Comparison of ENCODE assay signal across 26 mouse cellular contexts in the genomic region with DNA sequence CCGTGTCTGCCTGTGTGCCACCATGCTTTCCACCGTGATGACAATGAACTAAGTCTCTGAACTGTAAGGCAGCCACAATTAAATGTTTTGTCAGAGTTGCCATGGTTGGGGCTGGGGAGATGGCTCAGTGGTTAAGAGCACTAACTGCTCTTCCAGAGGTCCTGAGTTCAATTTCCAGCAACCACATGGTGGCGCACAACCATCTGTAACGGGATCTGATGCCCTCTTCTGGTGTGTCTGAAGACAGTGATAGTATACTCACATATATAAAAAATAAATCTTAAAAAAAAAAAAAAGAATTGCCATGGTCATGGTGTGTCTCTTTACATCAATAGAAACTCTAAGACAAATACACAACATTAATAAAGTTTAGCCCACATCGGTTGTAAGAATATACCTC. TPM values are rescaled to one million over a fixed set of nuclear protein-coding genes. Genes with fewer than 3 reads are reported as not detected.
DNase-seq lines count a peak whose midpoint lies in the region; ATAC-seq and TF ChIP-seq lines count a peak whose summit lies in the region.
"Had no signal": no experiment of that assay in that cellular context is flagged by ENCODE, and none has a peak within 500 bp of the region (broad histone marks: within the 10 kb centered on the region; RNA-seq: fewer than 3 reads in every experiment).

No protein-coding gene starts in this region.

- peaks cover 26% of the 10 kb centered on the region for H3K79me2 ChIP-seq in CH12.LX (replicated peaks; ENCODE audit: control insufficient read depth, extremely low read depth, insufficient read depth, poor library complexity, severe bottlenecking)

- no peaks in the 10 kb centered on the region for H3K9me3 ChIP-seq in intestine, postnatal 0 days (ENCODE audit: control insufficient read depth)
- no peaks in the 10 kb centered on the region for H3K9me3 ChIP-seq in intestine, embryonic 16.5 days (ENCODE audit: control insufficient read depth, low read length)
- no peaks in the 10 kb centered on the region for H3K9me3 ChIP-seq in liver, embryonic 15.5 days (replicated peaks)
- no peaks in the 10 kb centered on the region for H3K9me3 ChIP-seq in CH12.LX (replicated peaks; ENCODE audit: low read length)
- no peaks in the 10 kb centered on the region for H3K9me3 ChIP-seq in ES-Bruce4 (replicated peaks; ENCODE audit: control insufficient read depth, insufficient read depth, low read length, poor library complexity, severe bottlenecking)
- H3K9me3 ChIP-seq: G1E; limb, embryonic 12.5 days; liver, embryonic 13.5 days; midbrain, embryonic 15.5 days; neural tube, embryonic 12.5 days had no signal

- dilution Hi-C loops in CH12.LX (cut with MboI; ENCODE audit: extremely low pct_ligation_motif_present, extremely low pct_unique_long_range_greater_than_20kb, low sequenced_read_pairs): no loop called here

- no peak; the same call in none of the 2 replicates for TF ChIP-seq RAD21 in CH12.LX (IDR thresholded peaks at IDR 0.05; ENCODE audit: low read depth, low read length)

- TF ChIP-seq EP300 in CH12.LX (IDR thresholded peaks at IDR 0.05; ENCODE audit: low read length) (no peak), ES-Bruce4 (IDR thresholded peaks at IDR 0.05; ENCODE audit: insufficient read depth, low read depth, low read length) (no peak)

- H3K9ac ChIP-seq in intestine, postnatal 0 days (ENCODE audit: low read depth, low read length): no peak overlapping the region
- no peak overlapping the region for H3K9ac ChIP-seq in intestine, embryonic 16.5 days (ENCODE audit: low read depth, low read length)
- no peak overlapping the region for H3K9ac ChIP-seq in liver, embryonic 15.5 days
- H3K9ac ChIP-seq in CH12.LX (ENCODE audit: insufficient read depth, low read depth) (no peak overlapping the region), ES-Bruce4 (ENCODE audit: low read depth, poor library complexity, severe bottlenecking) (no peak overlapping the region)
- H3K9ac ChIP-seq: limb, embryonic 12.5 days; liver, embryonic 13.5 days; midbrain, embryonic 15.5 days; neural tube, embryonic 12.5 days had no signal

- H3K4me1 ChIP-seq in intestine, postnatal 0 days (replicated peaks; ENCODE audit: control insufficient read depth, insufficient read depth, low read length): peaks cover 8% of the 10 kb centered on the region; the same call in 1 of the 2 replicates
- 0 out of 2 replicates have a peak, but pooled peaks cover 18% of the 10 kb centered on the region for H3K4me1 ChIP-seq in intestine, embryonic 16.5 days (ENCODE audit: control insufficient read depth, insufficient read depth, low read length)
- H3K4me1 ChIP-seq in liver, embryonic 15.5 days (replicated peaks): peaks cover 70% of the 10 kb centered on the region
- peaks cover 5 to 48% of the 10 kb centered on the region in 2 experiments for H3K4me1 ChIP-seq in CH12.LX (ENCODE audit: control insufficient read depth in 1 of 2, insufficient read depth in 2 of 2)
- peaks cover 3% of the 10 kb centered on the region for H3K4me1 ChIP-seq in ES-Bruce4 (ENCODE audit: control insufficient read depth, insufficient read depth, low read length)
- H3K4me1 ChIP-seq: limb, embryonic 12.5 days; midbrain, embryonic 15.5 days; neural tube, embryonic 12.5 days had no signal

- DNase-seq in liver: no peak
- DNase-seq in CH12.LX (ENCODE audit: extremely low read depth): no peak
- DNase-seq in frontal cortex, adult 2 months (ENCODE audit: extremely low spot score in 1 of 2, low spot score in 1 of 2): no peak
- DNase-seq: adrenal gland, postnatal 14 days; B cell, adult 2 months; cerebellum, adult 11 months; cerebellum, adult 9-10 months; cerebellum, postnatal 36 days; kidney, adult 18-20 months; kidney, postnatal 10 days; layer of hippocampus, adult 9-11 months; liver, embryonic 13.5 days; right cerebral cortex, adult 18-20 months; spleen, adult 18-20 months; thymus, adult 2 months; thymus, postnatal 4 days had no signal

- H3K27me3 ChIP-seq in intestine, postnatal 0 days (replicated peaks; ENCODE audit: control insufficient read depth, insufficient read depth, low read length): no peaks in the 10 kb centered on the region
- H3K27me3 ChIP-seq in intestine, embryonic 16.5 days (replicated peaks; ENCODE audit: control insufficient read depth, insufficient read depth, low read length): no peaks in the 10 kb centered on the region
- no peaks in the 10 kb centered on the region for H3K27me3 ChIP-seq in liver, embryonic 15.5 days
- no peaks in the 10 kb centered on the region for H3K27me3 ChIP-seq in CH12.LX (replicated peaks)
- H3K27me3 ChIP-seq in ES-Bruce4 (ENCODE audit: control insufficient read depth, insufficient read depth, low read length, poor library complexity, severe bottlenecking): no peaks in the 10 kb centered on the region
- H3K27me3 ChIP-seq: limb, embryonic 12.5 days; liver, embryonic 13.5 days; midbrain, embryonic 15.5 days; neural tube, embryonic 12.5 days had no signal

- H3K4me2 ChIP-seq in intestine, postnatal 0 days (replicated peaks; ENCODE audit: low read depth): no peak overlapping the region
- no peak overlapping the region for H3K4me2 ChIP-seq in intestine, embryonic 16.5 days (ENCODE audit: low read depth, low read length)
- H3K4me2 ChIP-seq in liver, embryonic 15.5 days: no peak overlapping the region
- H3K4me2 ChIP-seq in CH12.LX (ENCODE audit: insufficient read depth, low read depth, poor library complexity, severe bottlenecking): no peak overlapping the region
- H3K4me2 ChIP-seq: limb, embryonic 12.5 days; liver, embryonic 13.5 days; midbrain, embryonic 15.5 days; neural tube, embryonic 12.5 days had no signal

- no peak overlapping the region for H3K27ac ChIP-seq in intestine, postnatal 0 days (ENCODE audit: low read depth, low read length)
- no peak overlapping the region for H3K27ac ChIP-seq in intestine, embryonic 16.5 days (ENCODE audit: low read length)
- 0 out of 2 replicates have a peak overlapping the region, but pooled peaks have one; percentile 38 for H3K27ac ChIP-seq in liver, embryonic 15.5 days (replicated peaks)
- H3K27ac ChIP-seq in CH12.LX (ENCODE audit: insufficient read depth, low read depth) (no peak overlapping the region), ES-Bruce4 (ENCODE audit: insufficient read depth, low read length) (no peak overlapping the region)
- H3K27ac ChIP-seq: limb, embryonic 12.5 days; liver, embryonic 13.5 days; midbrain, embryonic 15.5 days; neural tube, embryonic 12.5 days had no signal

- TF ChIP-seq CTCF in intestine, postnatal 0 days (IDR thresholded peaks at IDR 0.05; ENCODE audit: low read depth): peak; percentile 44
- TF ChIP-seq CTCF in CH12.LX (conservative IDR thresholded peaks at IDR 0.05 in 1 of 2, IDR thresholded peaks at IDR 0.05 in 1 of 2; ENCODE audit: low read depth in 2 of 2, low read length in 2 of 2): peak; percentile 6 to 75; a peak in 2 of 4 replicates
- peak; percentile 22 for TF ChIP-seq CTCF in ES-Bruce4 (IDR thresholded peaks at IDR 0.05; ENCODE audit: low read depth, low read length)

- in situ Hi-C loops in CH12.LX (cut with MboI; ENCODE audit: low pct_ligation_motif_present, low pct_unique_long_range_greater_than_20kb, low sequenced_read_pairs): no loop called here

- H3K36me3 ChIP-seq in intestine, postnatal 0 days (ENCODE audit: control insufficient read depth, insufficient read depth): 0 out of 2 replicates have a peak, but pooled peaks cover 5% of the 10 kb centered on the region
- no peaks in the 10 kb centered on the region for H3K36me3 ChIP-seq in intestine, embryonic 16.5 days (ENCODE audit: control insufficient read depth, insufficient read depth, low read length)
- H3K36me3 ChIP-seq in liver, embryonic 15.5 days (replicated peaks): 0 out of 2 replicates have a peak, but pooled peaks cover 2% of the 10 kb centered on the region
- peaks cover 0 to 17% of the 10 kb centered on the region in 2 experiments for H3K36me3 ChIP-seq in CH12.LX (replicated peaks in 1 of 2; ENCODE audit: control insufficient read depth in 1 of 2, insufficient read depth in 1 of 2, low read length in 1 of 2)
- H3K36me3 ChIP-seq in ES-Bruce4 (ENCODE audit: control insufficient read depth, insufficient read depth, low read length, poor library complexity, severe bottlenecking): peaks cover 6% of the 10 kb centered on the region
- H3K36me3 ChIP-seq: limb, embryonic 12.5 days; midbrain, embryonic 15.5 days; neural tube, embryonic 12.5 days had no signal

- ATAC-seq in intestine, postnatal 0 days: no peak
- ATAC-seq in intestine, embryonic 16.5 days: no peak
- no peak for ATAC-seq in liver, embryonic 15.5 days (ENCODE audit: insufficient read depth)
- ATAC-seq: forebrain, embryonic 14.5 days; midbrain, embryonic 15.5 days had no signal

- H3K4me3 ChIP-seq in intestine, postnatal 0 days (ENCODE audit: low read depth, low read length): no peak overlapping the region
- no peak overlapping the region for H3K4me3 ChIP-seq in intestine, embryonic 16.5 days (ENCODE audit: low read length)
- H3K4me3 ChIP-seq in liver, embryonic 15.5 days (replicated peaks): no peak overlapping the region
- H3K4me3 ChIP-seq in CH12.LX (replicated peaks in 1 of 3; ENCODE audit: low read depth in 2 of 3, low read length in 2 of 3, poor library complexity in 1 of 3) (no peak overlapping the region), ES-Bruce4 (ENCODE audit: low read depth, low read length) (no peak overlapping the region)
- H3K4me3 ChIP-seq: limb, embryonic 12.5 days; liver, embryonic 13.5 days; midbrain, embryonic 15.5 days; neural tube, embryonic 12.5 days had no signal

- 78% methylated on average over 5 of the region's 5 CpGs for WGBS in intestine, postnatal 0 days
- WGBS in intestine, embryonic 16.5 days: 82% methylated on average over 5 of the region's 5 CpGs
- 44% methylated on average over 5 of the region's 5 CpGs for WGBS in liver, embryonic 15.5 days (ENCODE audit: insufficient replicate concordance)

- TF ChIP-seq POLR2A in CH12.LX (IDR thresholded peaks at IDR 0.05; ENCODE audit: low read depth, low read length): no peak
- no peak for TF ChIP-seq POLR2A in ES-Bruce4 (IDR thresholded peaks at IDR 0.05; ENCODE audit: insufficient read depth, low read length)

RNA-seq across cellular contexts. Expression of a gene that starts 42.5 kb away (rescaled TPM):
- polyA plus RNA-seq in intestine, postnatal 0 days (2015; fragmentation: Nextera tagmentation; extraction: Ambion mirVana): 106 and 124 TPM in 2 replicates
- 127 and 148 TPM in 2 replicates for polyA plus RNA-seq in intestine, embryonic 16.5 days (2015; fragmentation: Nextera tagmentation; extraction: Ambion mirVana)
- polyA plus RNA-seq in liver, embryonic 15.5 days (2015; fragmentation: Nextera tagmentation; extraction: Ambion mirVana): 36.5 and 38.5 TPM in 2 replicates
- 40.3 and 43.4 TPM in 2 replicates for total RNA-seq in CH12.LX (2012; rRNA removed)
- total RNA-seq in CH12.LX (2014; rRNA removed): 40.0 and 43.5 TPM in 2 replicates
- 27.5 and 29.8 TPM in 2 replicates for polyA plus RNA-seq in CH12.LX (2012; ENCODE audit: insufficient read length, low read depth)
- 104 and 111 TPM in 2 replicates for polyA plus RNA-seq in ES-Bruce4 (2011; ENCODE audit: insufficient read depth, insufficient read length, low read depth, missing spikeins)
- polyA plus RNA-seq in frontal cortex, adult 2 months (2012; rRNA removed): 32.5 and 36.8 TPM in 2 replicates

RNA-seq across cellular contexts. Expression of a gene that starts 44.5 kb away (rescaled TPM):
- polyA plus RNA-seq in intestine, postnatal 0 days (2015; fragmentation: Nextera tagmentation; extraction: Ambion mirVana): 0.04 TPM in 2 replicates
- polyA plus RNA-seq in intestine, embryonic 16.5 days (2015; fragmentation: Nextera tagmentation; extraction: Ambion mirVana): 0.32 and 0.38 TPM in 2 replicates
- 0.15 TPM in 1 of 2 replicates, not detected in the other for polyA plus RNA-seq in liver, embryonic 15.5 days (2015; fragmentation: Nextera tagmentation; extraction: Ambion mirVana)
- total RNA-seq in CH12.LX (2012; rRNA removed) (not detected in 2 replicates), CH12.LX (2014; rRNA removed) (not detected in 2 replicates)
- polyA plus RNA-seq in CH12.LX (2012; ENCODE audit: insufficient read length, low read depth) (not detected in 2 replicates), ES-Bruce4 (2011; ENCODE audit: insufficient read depth, insufficient read length, low read depth, missing spikeins) (0.49 TPM in 1 of 2 replicates, not detected in the other)
- polyA plus RNA-seq in frontal cortex, adult 2 months (2012; rRNA removed): 55.9 and 56.7 TPM in 2 replicates
- total RNA-seq: adrenal gland, postnatal 14 days had no signal
- polyA plus RNA-seq: embryonic facial prominence, embryonic 11.5 days; G1E; limb, embryonic 12.5 days; liver, embryonic 13.5 days had no signal

Comparison
In these comparisons a context has a peak if more than half of its experiments do, and no peak if none do; other contexts are left out.
1. RNA of a gene that starts 44.5 kb away (polyA plus RNA-seq): 55.9 to 56.7 TPM in frontal cortex, adult 2 months; 0.49 TPM in ES-Bruce4, 0.32 to 0.38 TPM in intestine, embryonic 16.5 days, 0.15 TPM in liver, embryonic 15.5 days, 0.04 TPM in intestine, postnatal 0 days and not detected in CH12.LX; every median in the first group is over 10 times any median in the second.
2. Peak in every context shown above with its lines, with median percentiles within 50 percentile points of each other: CTCF ChIP-seq.